Mouse (Mus musculus): ENCODE measurements around the gene Mup6.

GRCm38 (mm10) chr4:59917966-59918365 is 46.1 kb upstream of the Mup6 start:
- TF ChIP-seq GATA1 (IDR thresholded peaks at IDR 0.05; ENCODE audit: low read length) (no peak), TAL1 (IDR thresholded peaks at IDR 0.05; ENCODE audit: low read length) (no peak)

Measured in erythroblast, embryonic 14.5 days (primary cell).